Mouse (Mus musculus) liver, embryonic 12.5 days (tissue): ENCODE results near the gene Rbm43. TPM values are rescaled to one million over a fixed set of nuclear protein-coding genes. Genes with fewer than 3 reads are reported as not detected.

Experiments
- ATAC-seq: fragments of 200-750 bp; cut with Nextera tagmentation; 2 replicates; pipeline ENCODE4 v1.8.0; 2017; ENCODE audit warnings: moderate number of reproducible peaks, mild to moderate bottlenecking, moderate library complexity
- H3K27ac ChIP-seq: fragments of 300-500 bp; sonication (generic); 2 replicates; pipeline ENCODE4 v1.5.1; 2016; ENCODE audit warnings: mild to moderate bottlenecking
- H3K27me3 ChIP-seq: fragments of 300-500 bp; sonication (generic); replicated peaks from 2 replicates; pipeline ENCODE4 v1.6.1; 2016; ENCODE audit warnings: mild to moderate bottlenecking, moderate library complexity
- H3K36me3 ChIP-seq: fragments of 300-500 bp; sonication (generic); 2 replicates; pipeline ENCODE4 v1.6.1; 2016; ENCODE audit warnings: mild to moderate bottlenecking, moderate library complexity
- H3K4me1 ChIP-seq: fragments of 300-500 bp; sonication (generic); 2 replicates; pipeline ENCODE4 v1.6.1; 2016
- H3K4me2 ChIP-seq: fragments of 300-500 bp; sonication (generic); 2 replicates; pipeline ENCODE4 v1.6.1; 2016; ENCODE audit warnings: mild to moderate bottlenecking, moderate library complexity
- H3K4me3 ChIP-seq: fragments of 300-500 bp; sonication (generic); 2 replicates; pipeline ENCODE4 v1.5.1; 2016; ENCODE audit warnings: mild to moderate bottlenecking, moderate library complexity
- H3K9ac ChIP-seq: fragments of 300-500 bp; sonication (generic); 2 replicates; pipeline ENCODE4 v1.6.1; 2016; ENCODE audit warnings: mild to moderate bottlenecking, moderate library complexity
- H3K9me3 ChIP-seq: fragments of 300-500 bp; sonication (generic); replicated peaks from 2 replicates; pipeline ENCODE4 v1.6.1; 2016; ENCODE audit warnings: mild to moderate bottlenecking, moderate library complexity
- WGBS: fragments of 180-500 bp; shearing (Covaris S2); methylation state at CpG from one replicate; pipeline ENCODE4 v1.1.7; 2016; ENCODE audit not compliant: insufficient replicate concordance; 5-methylcytosine and 5-hydroxymethylcytosine counted together
- polyA plus RNA-seq: library from polyadenylated mRNA; unstranded; fragments of >200 nt; fragmentation: Nextera tagmentation; extraction: Ambion mirVana; gene quantifications from 2 replicates; pipeline ENCODE4 v1.2.1, GENCODE M21; 2016

Gene Rbm43
- polyA plus RNA-seq, result 25.3 and 27.3 TPM in 2 replicates

DNA sequence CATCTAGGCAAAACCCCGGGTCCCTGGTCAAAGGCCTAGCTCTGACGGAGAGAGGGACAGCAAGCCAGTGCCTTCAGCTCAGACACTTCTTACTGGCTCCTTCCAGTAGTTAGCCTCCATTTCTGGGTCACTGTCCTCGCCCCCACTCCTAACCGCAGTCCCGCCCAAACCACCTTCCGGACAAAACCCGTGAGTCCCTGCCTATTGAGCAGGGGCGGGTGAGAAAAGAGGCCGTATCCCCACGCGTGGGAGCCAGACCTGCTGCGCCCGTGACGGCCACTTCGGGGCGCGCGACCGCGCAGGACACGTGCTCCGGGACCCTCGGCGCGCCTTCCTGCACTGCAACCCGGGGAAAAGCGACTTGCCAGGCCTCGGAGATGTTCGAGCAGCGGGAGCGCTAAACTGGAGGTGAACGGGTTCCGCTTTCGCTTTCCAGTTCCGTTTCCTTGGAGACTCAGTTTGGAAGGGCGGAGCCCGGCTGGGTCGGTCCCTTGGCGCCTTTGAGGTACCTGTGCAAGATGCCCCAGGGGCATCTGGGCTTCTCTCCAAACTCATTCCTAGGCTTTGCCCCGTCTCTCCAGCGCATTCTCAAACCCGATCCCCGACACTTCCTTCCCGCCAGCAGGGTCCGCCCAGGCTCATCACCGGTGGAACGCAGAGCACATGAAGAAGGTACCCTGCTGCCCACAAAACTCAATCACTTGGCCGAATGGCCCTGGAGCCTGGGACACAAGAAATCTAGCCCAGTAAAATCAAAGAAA is at the start of gene Rbm43:
Gene Rbm43, minus strand, starts transcription at position 590 of the 761 bp plus-strand sequence.
- ATAC-seq, result peak; percentile 73
- H3K4me2 ChIP-seq, result peak within 1 kb of the TSS; percentile 78
- WGBS, result under 1% methylated on average over 48 of the region's 48 CpGs
- H3K9me3 ChIP-seq, result peaks cover 9% of the 10 kb centered on the region; the same call in 1 of the 2 replicates
- H3K27ac ChIP-seq, result peak within 1 kb of the TSS; percentile 89
- H3K4me1 ChIP-seq, result peaks cover 60% of the 10 kb centered on the region
- H3K9ac ChIP-seq, result peak within 1 kb of the TSS; percentile 88
- H3K4me3 ChIP-seq, result peak within 1 kb of the TSS; percentile 82
- peaks cover 25% of the 10 kb centered on the region for H3K36me3 ChIP-seq
- H3K27me3 ChIP-seq, result no peaks in the 10 kb centered on the region

DNA sequence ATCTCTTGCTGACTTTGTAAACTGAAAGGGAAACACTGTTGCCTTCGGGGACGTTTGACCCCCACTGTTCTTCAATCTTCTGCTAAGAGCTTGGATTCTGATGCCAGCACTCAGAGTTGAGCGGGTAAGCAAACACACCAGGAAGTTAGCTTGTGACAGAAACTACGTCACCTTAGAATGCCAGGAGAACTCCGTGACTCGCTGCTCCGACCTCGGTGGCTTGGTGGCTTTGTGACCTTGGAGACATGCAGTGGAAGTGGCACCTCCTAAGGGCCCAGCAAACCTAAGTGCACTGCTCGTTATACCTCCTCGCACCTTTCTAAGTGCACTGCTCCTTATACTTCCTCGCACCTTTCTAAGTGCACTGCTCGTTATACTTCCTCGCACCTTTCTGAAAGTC is 47.3 kb upstream of the Rbm43 start:
- no peaks in the 10 kb centered on the region for H3K27me3 ChIP-seq
- H3K9me3 ChIP-seq, result no peaks in the 10 kb centered on the region
- peak overlapping the region; percentile 38 for H3K4me3 ChIP-seq
- no peaks in the 10 kb centered on the region for H3K36me3 ChIP-seq
- WGBS, result 37% methylated on average over 13 of the region's 13 CpGs
- H3K4me1 ChIP-seq, result peaks cover 13% of the 10 kb centered on the region
- no peak for ATAC-seq
- no peak overlapping the region for H3K9ac ChIP-seq
- H3K4me2 ChIP-seq, result peak overlapping the region; percentile 53
- H3K27ac ChIP-seq, result no peak overlapping the region

DNA sequence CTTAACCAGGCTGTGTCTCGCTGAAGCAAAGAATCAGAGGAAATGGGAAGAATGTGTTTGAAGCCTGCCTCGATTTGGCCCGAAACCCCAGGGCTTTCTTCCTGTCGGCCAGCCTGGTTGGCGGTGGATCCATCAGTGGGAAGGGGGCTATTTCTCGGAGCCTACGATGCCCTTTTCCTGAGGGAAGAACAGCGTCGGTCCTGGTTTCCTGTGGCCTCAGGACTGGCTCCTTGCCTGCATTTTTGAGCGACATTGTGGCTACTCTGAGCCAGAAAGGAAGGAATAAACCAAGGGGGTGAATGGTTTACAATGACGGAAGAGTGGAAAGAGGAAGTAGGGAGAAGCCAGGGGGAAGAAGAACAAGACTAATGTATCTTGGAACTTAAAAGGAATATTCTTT is 46.7 kb upstream of the Rbm43 start:
- WGBS, result 19% methylated on average over 11 of the region's 11 CpGs
- Histone ChIP-seq H3K4me2 (peak overlapping the region; percentile 53), H3K9me3 (no peaks in the 10 kb centered on the region), H3K4me1 (peaks cover 13% of the 10 kb centered on the region), H3K9ac (no peak overlapping the region), H3K27ac (0 out of 2 replicates have a peak overlapping the region, but pooled peaks have one; percentile 16), H3K4me3 (peak overlapping the region; percentile 38), H3K36me3 (no peaks in the 10 kb centered on the region), H3K27me3 (no peaks in the 10 kb centered on the region)
- no peak for ATAC-seq

DNA sequence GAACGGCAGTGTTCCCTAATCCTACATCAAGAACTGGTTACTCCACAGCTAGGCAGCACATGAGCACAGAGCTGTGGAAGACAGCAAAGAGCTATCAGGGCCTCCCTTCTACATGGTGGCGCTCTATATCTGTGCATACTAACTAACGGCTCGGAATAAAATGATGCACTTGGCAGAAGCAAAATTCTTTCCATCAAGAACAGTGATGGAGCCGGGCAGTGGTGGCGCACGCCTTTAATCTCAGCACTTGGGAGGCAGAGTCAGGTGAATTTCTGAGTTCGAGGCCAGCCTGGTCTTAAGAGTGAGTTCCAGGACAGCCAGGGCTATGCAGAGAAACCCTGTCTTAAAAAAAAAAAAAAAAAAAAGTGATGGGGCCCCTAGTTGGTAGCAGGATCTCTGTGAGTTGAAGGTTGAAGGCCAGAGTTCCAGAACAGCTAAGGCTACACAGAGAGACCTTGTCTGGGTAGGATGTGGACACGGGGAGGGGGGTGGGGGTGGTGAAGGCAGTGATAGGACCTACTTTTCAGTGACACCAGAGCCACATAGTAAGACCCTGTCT is 38.5 kb upstream of the Rbm43 start, which contains the start of gene Nmi:
Gene Nmi, minus strand, starts transcription at position 85 of the 559 bp plus-strand sequence.
- ATAC-seq, result peak; percentile 61
- peak within 1 kb of the TSS; percentile 71 for H3K27ac ChIP-seq
- 71% methylated on average over 9 of the region's 9 CpGs for WGBS

GRCm38 (mm10) chr2:51972641-51973409 is 37.9 kb upstream of the Rbm43 start:
- Histone ChIP-seq H3K27ac (peak overlapping the region; percentile 71), H3K36me3 (no peaks in the 10 kb centered on the region), H3K4me3 (peak overlapping the region; percentile 69), H3K9ac (peak overlapping the region; percentile 69), H3K9me3 (no peaks in the 10 kb centered on the region), H3K4me2 (peak overlapping the region; percentile 78), H3K27me3 (no peaks in the 10 kb centered on the region), H3K4me1 (peaks cover 14% of the 10 kb centered on the region)
- 3% methylated on average over 40 of the region's 40 CpGs for WGBS
- ATAC-seq, result peak; percentile 80

More for the DNA sequence above, 38.5 kb upstream of the Rbm43 start, which contains the start of gene Nmi:
- H3K9me3 ChIP-seq, result no peaks in the 10 kb centered on the region
- peak within 1 kb of the TSS; percentile 69 for H3K4me3 ChIP-seq
- H3K27me3 ChIP-seq, result no peaks in the 10 kb centered on the region
- H3K9ac ChIP-seq, result peak within 1 kb of the TSS; percentile 69
- no peaks in the 10 kb centered on the region for H3K36me3 ChIP-seq
- H3K4me2 ChIP-seq, result peak within 1 kb of the TSS; percentile 78
- peaks cover 14% of the 10 kb centered on the region for H3K4me1 ChIP-seq

DNA sequence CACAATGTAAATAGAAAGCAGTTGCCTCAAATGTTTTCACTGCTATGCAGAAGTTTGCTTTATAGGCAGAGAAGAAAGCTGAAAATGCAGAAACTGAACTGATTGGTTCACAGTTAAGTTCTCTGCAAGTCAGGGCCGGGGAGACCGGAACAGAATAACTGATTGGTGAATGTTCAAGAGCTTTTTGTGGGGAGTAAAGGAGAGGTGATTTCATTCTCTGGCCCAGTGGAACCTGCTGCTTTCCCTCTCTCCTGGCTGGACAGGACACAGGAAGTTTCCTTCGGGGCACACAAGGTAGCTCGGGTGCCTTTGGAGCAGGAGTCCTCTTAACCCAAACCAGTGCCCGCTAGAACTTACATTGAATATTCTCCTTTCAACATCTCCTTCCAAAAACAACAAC is 37.2 kb upstream of the Rbm43 start:
- H3K9me3 ChIP-seq, result no peaks in the 10 kb centered on the region
- WGBS, result 28% methylated on average over 5 of the region's 5 CpGs
- no peaks in the 10 kb centered on the region for H3K36me3 ChIP-seq
- peak overlapping the region; percentile 69 for H3K4me3 ChIP-seq
- peak; percentile 35; the same call in 1 of the 2 replicates for ATAC-seq
- H3K4me2 ChIP-seq, result peak overlapping the region; percentile 78
- peak overlapping the region; percentile 69 for H3K9ac ChIP-seq
- peaks cover 14% of the 10 kb centered on the region for H3K4me1 ChIP-seq
- H3K27me3 ChIP-seq, result no peaks in the 10 kb centered on the region
- no peak overlapping the region for H3K27ac ChIP-seq

DNA sequence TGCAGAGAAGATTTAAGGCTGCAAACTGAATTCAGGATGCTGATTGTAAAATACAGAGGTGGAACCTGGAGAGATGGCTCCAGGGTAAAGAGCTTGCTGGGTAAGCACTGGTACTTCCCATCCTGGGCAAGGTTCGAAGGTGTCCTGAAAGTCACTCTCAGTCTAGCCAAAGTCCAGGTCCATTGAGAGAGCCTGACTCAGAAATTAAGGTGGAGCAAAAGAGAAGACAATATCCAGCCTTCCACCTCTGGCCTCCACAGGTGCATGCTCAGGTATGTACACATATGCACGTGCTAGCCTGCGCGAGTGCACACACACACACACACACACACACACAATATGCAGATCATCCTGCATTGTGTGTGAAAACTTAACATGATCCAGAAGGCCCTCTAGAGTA is 35.9 kb upstream of the Rbm43 start:
- Histone ChIP-seq H3K9me3 (no peaks in the 10 kb centered on the region), H3K36me3 (no peaks in the 10 kb centered on the region), H3K27me3 (no peaks in the 10 kb centered on the region), H3K27ac (no peak overlapping the region), H3K4me1 (peaks cover 20% of the 10 kb centered on the region), H3K9ac (no peak overlapping the region), H3K4me3 (no peak overlapping the region), H3K4me2 (no peak overlapping the region)
- no peak for ATAC-seq
- 92% methylated on average over 4 of the region's 4 CpGs for WGBS

GRCm38 (mm10) chr2:51967288-51967687 is 32.3 kb upstream of the Rbm43 start:
- no peak overlapping the region for H3K4me3 ChIP-seq
- H3K4me1 ChIP-seq, result peaks cover 11% of the 10 kb centered on the region
- H3K36me3 ChIP-seq, result no peaks in the 10 kb centered on the region
- ATAC-seq, result no peak
- H3K9me3 ChIP-seq, result no peaks in the 10 kb centered on the region
- no peak overlapping the region for H3K4me2 ChIP-seq
- no peaks in the 10 kb centered on the region for H3K27me3 ChIP-seq
- 70% methylated on average over 3 of the region's 3 CpGs for WGBS
- no peak overlapping the region for H3K9ac ChIP-seq
- H3K27ac ChIP-seq, result no peak overlapping the region

- Histone ChIP-seq H3K4me2 (no peak overlapping the region), H3K27me3 (no peaks in the 10 kb centered on the region), H3K36me3 (no peaks in the 10 kb centered on the region), H3K9me3 (no peaks in the 10 kb centered on the region), H3K4me1 (no peaks in the 10 kb centered on the region), H3K4me3 (no peak overlapping the region), H3K9ac (no peak overlapping the region), H3K27ac (no peak overlapping the region)
- no peak for ATAC-seq
- 61% methylated on average over 7 of the region's 7 CpGs for WGBS
Measured at GRCm38 (mm10) chr2:51953648-51954204, 18.8 kb upstream of the Rbm43 start.

DNA sequence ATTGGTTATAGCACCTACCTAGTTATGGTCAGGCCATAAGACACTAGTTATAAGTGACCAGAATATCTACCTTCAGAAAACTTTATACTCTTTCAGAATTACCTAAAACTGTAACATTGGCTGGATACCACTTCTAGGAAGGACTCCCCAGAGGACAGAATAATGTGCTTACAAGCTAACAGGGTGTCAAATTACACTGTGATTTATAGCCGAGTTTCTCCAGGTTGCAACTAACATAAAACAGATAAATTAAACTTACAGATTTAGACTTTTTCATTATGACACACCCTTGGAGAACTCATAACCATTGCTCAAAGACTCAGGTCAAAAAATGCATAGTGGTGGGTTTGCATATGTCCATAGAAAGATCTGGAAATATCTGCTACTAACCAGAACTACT is 15.9 kb upstream of the Rbm43 start:
- Histone ChIP-seq H3K4me1 (no peaks in the 10 kb centered on the region), H3K4me2 (no peak overlapping the region), H3K9ac (no peak overlapping the region), H3K27ac (no peak overlapping the region), H3K27me3 (no peaks in the 10 kb centered on the region), H3K9me3 (no peaks in the 10 kb centered on the region), H3K4me3 (no peak overlapping the region), H3K36me3 (no peaks in the 10 kb centered on the region)
- no peak for ATAC-seq
- 56% methylated on average over 1 of the region's 1 CpGs for WGBS

- Histone ChIP-seq H3K27ac (no peak overlapping the region), H3K4me1 (no peaks in the 10 kb centered on the region), H3K4me2 (no peak overlapping the region), H3K9me3 (no peaks in the 10 kb centered on the region), H3K9ac (no peak overlapping the region), H3K4me3 (no peak overlapping the region), H3K36me3 (no peaks in the 10 kb centered on the region), H3K27me3 (no peaks in the 10 kb centered on the region)
- ATAC-seq, result no peak
- 65% methylated on average over 6 of the region's 6 CpGs for WGBS
Measured at GRCm38 (mm10) chr2:51948105-51948830, 13.3 kb upstream of the Rbm43 start.
